Mouse (Mus musculus): Measurements from ENCODE around the gene Bcl6b. TPM values are rescaled to one million over a fixed set of nuclear protein-coding genes. Genes with fewer than 3 reads are reported as not detected.
A peak's percentile ranks its signal among the peaks of the same experiment; 100 is the strongest.

Gene Bcl6b
- total RNA-seq (2021): 10 to 100 TPM; 12.6 to 21.5 TPM
- long read RNA-seq, experiment 1, partial matches to known transcripts: 0 of 8 reads
- long read RNA-seq, experiment 1, other reads (novel, unspliced or antisense): 4 of 8 reads
- long read RNA-seq, experiment 2, partial matches to known transcripts: 1 of 4 reads
- long read RNA-seq, experiment 2, other reads (novel, unspliced or antisense): 1 of 4 reads

DNA sequence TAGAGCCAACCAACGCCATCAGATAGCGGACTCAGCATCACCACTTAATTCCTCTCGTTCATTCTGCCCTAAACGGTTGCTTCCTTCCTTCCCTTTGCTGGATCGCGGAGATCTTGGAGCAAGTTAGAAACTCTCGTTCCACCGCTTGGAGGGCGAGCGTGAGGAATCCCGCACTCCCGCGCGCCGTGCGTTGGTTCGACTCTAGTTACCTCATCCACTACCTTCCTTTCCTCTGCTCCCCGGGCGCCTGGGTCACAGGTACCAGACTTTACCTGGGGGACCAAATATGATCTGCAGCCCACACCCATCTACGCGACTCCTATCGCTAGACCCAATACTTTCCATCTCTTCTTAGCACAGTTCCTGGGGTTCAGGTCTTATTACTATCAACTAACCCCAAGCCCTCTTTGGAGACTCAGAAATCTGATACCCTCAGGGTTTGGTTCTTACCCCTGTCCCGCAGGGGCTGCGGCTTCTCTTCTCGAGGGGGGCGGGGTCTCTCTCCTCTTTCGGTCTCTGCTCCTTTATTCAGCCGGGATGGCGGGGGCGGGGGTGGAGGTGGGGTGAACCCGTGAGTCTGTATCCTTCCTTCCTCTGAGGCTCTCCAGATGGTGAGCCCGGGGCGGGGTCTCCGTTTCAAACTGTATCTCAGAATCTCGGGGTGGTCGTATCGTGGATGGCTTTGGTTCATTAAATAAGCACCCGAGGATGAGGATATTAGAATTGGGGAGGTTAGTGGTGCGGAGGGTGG, at the start of gene Bcl6b:
Bcl6b (minus strand) TSS at position 539 of the 751 bp plus-strand sequence.
- DNase-seq: no peak

DNA sequence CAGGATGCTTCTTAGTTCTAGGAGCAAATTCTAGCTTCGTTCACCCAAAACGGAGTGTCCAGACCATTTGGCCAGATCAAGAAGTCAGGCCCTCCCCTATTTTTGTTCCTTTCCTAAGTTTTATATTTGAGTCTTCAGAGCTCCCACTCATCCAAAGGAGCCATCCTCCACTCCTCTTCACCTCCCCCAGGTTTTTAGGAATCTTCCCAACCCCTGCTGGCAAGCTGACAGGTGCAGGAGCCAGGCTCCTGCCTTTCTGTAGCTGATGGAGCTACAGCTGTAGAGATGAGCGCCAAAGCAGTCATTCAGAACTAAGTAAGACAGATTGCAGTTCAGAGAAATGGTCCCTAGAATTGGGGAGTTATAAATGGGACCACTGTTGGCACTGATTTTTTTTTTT, 49.4 kb upstream of the Bcl6b start:
- DNase-seq: no peak

DNA sequence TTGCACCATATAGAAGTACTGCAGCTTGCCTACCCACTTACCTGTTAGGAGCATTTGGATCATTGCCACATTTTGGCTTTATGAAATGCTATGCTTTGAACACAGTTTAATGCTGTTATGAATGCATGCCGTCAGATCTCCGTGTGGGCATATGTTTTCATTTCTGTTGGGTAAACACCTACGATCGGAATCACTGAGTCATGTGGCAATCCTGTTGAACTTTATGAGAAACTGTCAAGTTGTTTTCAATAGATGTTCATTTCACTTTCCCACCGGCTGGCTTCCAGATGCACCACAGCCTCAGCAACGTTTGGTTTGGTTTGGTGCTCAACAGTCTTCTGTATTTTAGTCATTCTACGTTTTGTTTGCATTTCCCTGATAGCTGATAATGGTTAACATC, 42.0 kb upstream of the Bcl6b start:
- no peak for DNase-seq

DNA sequence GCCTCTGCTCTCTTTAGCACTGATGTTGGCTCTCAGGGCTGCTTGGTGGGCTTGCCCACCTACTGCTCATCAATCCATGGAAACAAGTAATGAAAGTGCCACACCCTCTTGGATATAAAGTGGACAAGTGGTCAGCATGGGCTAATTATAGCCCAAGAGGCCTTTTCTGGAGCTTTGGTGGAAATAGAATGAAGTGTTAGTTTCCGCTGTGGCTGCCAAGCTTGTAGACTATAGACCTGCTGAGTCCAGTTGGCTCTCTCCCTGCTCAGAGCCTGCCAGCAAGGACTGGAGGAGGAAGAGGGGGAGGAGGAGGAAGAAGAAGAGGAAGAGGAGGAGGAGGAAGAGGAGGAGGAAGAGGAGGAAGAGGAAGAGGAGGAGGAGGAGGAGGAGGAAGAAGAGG, 36.8 kb upstream of the Bcl6b start:
- peak; percentile 22 for DNase-seq

DNA sequence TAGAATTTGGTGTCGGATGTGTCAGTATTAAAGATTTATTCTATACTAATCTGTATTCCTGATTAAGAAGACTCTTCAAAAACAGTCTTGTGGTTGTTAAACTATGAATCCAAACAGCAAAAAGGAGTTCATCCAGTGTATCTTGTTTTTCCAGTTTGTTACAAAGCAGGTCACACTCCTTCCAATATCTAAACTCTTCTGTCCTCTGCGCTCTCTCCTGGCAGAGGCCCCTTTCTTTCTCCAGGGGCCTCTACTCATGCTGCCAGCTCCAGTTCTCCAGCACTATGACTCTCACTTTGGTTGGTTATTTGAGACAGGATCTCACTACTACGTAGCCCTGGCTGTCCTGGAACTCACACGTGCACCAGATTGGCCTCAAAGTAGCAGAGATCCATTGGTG, 36.2 kb upstream of the Bcl6b start:
- DNase-seq: no peak

DNA sequence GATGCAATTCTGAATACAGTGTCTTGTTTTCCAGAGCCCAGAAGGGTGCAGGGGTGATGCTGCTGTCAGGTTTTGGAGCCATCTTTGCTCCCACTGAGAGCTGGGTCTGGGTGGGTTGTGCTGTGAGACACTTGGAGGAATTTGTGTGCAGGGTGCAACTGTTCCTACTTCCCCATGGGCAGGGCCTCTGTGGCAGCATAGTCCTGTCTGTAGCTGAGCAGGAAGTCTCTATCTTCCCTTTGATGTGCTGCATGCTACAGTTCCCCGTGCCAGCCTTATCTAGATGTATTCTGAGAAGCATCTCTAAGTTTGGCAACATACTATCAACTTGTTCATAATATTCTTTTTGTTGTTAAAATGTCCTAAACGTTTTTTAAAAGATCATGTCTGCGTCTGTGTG, 35.7 kb upstream of the Bcl6b start:
- no peak for DNase-seq

DNA sequence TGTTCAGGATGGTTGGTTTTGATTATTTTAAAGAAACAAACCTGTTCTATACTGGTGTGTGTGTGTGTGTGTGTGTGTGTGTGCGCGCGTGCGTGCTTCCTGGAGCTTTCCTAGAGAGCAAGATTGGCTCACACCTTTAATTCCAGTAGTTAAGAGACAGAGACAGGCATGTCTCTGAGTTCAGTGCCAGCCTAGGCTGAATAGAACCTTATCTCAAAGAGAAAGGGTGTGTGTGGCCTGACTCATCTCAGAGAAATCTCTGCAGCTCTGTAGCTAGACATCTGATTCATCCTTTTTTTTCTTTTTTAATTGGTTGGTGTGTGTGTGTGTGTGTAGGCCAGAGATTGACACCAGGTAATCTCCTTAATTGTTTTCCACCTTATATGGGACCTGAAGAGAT, 29.4 kb upstream of the Bcl6b start:
- no peak for DNase-seq

DNA sequence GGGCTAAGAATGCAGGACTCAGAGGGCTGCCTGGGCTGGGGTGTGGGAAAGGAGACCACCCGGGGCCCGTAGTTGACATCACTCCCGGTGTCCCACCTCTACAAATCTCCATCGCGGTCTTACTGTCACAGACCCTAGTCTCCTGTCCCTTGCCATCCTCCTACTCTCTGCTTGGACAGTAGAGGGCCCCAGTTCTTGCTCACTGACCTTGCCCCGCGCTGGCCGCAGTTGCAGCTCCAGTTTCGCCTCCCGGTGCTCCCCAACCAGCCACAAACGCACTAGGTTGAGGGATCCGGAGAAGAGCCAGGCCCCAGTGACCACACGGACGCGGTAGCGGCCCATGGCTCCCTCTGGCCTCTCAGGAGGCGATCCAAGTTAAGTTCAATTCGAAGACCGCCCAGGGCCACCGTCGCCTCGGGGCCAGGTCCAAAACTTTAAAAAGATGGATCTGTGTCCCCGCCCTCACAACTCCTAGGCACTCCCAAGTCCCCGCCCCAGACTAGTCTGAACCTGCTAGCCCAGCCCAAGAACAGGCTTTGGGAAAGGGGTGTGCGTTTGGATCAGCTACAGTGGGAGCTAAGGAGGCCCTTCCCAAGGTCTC, 25.4 kb upstream of the Bcl6b start, which contains the start of gene Alox12:
Alox12 (minus strand) TSS at position 423 of the 601 bp plus-strand sequence.
- DNase-seq: peak; percentile 35

DNA sequence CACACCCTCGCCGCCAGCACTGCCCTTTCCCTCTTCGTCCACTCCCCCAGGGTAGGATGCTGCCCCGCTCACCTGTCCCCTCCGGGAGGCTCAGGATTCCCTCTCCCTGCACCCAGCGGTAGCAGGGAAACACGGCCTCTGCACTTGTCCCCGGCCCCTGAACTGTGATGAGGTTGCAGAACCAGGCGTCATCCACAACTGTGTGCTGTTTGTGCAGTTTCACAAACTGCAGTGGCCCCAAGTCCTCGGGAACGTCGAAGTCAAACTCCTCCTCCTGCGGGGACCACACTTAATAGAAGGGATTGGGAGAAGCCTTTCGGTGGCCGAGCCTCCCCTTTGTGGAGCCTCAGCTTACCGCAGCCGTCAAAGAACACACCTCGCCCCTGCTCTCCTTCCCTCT, 24.7 kb upstream of the Bcl6b start:
- DNase-seq: no peak

DNA sequence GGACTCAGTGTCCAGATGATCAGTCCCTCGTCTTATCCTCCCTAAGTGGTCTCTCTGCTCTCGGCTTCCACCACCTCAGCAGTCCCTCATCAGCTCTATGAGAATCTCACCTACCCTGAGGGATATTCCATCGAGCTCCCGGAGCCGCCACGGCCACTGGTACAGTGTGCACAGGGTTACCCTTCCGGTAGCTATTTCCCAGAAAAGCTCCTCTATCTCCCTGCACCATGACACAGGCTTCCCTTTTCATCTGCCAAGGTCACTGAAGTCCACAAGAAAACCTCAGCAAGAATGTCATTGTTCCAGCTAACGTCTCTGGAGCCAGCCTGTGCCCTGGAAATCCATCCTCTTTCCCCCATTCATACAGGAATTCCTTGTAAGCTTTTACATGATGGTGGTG, 22.3 kb upstream of the Bcl6b start:
- DNase-seq: no peak

DNA sequence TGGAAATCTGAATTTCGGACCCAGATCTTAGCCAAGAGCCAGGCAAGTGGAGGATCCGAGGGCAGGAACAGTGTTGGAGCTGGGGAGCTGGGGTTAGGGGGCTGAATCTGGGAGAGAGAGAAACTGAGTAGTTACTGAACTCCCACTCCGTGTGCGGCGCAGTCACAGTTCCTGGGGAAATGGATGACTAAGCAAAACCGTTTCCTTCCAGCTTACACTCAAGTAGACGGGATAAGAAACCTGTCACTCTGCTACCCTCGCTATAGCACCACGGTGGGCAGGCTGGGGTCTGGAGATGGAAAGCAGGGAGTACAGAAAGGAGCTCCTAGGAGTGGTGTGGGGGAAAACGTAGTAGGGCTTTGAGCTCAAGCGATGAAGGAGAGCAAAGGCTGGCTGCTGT, 20.6 kb upstream of the Bcl6b start:
- DNase-seq: no peak

DNA sequence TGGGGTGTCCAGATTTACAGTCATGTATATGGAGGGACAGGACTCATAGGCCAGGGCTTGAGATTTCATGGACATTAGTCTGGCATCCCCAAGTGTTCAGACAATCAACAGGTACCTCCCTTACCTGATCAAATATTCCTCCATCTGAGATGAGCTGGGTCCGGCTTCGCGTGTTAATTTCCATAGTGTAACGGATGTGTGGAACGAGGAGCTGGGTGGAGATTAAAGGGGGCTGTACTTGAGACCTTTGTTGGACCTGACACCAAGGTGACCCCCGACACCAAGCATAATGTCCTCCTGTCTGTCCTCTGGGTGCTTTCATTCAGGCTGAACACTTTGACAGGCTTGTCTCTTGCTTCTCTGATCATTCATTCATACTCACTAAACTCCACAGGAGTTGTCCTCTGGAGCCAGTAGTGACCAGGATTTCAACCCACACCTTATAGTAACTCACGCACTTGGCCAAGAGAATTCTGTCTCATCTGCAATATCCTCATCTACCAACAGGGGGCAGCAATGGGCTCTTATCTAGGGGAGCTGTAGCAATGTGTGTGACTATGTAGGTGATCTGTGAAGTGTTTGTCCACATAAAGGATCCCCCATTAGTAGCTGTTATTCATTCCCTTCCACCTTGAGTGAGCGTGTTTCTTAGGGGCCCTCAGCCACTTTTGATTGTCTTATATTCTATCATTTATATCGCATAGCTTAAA, 17.7 kb upstream of the Bcl6b start:
- DNase-seq: peak; percentile 72

DNA sequence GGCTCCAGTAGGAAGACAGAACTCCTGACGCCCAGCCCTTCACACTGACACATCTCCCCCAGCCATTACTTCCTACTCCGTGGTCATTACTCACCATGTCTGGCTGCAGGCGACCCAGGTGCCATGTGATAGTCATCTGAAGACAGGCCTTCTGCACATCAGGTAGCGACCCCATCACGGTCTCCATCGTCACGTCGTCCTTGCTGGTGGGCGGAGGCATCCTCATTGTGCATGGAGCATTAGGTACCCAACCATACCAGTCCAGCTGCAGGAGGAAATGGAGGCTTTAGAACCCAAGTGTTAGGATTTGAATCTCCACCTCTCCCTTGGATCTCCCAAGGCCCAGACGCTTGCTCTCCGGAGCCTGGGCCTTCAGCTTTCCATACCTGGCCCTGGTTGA, 13.0 kb upstream of the Bcl6b start:
- no peak for DNase-seq

DNA sequence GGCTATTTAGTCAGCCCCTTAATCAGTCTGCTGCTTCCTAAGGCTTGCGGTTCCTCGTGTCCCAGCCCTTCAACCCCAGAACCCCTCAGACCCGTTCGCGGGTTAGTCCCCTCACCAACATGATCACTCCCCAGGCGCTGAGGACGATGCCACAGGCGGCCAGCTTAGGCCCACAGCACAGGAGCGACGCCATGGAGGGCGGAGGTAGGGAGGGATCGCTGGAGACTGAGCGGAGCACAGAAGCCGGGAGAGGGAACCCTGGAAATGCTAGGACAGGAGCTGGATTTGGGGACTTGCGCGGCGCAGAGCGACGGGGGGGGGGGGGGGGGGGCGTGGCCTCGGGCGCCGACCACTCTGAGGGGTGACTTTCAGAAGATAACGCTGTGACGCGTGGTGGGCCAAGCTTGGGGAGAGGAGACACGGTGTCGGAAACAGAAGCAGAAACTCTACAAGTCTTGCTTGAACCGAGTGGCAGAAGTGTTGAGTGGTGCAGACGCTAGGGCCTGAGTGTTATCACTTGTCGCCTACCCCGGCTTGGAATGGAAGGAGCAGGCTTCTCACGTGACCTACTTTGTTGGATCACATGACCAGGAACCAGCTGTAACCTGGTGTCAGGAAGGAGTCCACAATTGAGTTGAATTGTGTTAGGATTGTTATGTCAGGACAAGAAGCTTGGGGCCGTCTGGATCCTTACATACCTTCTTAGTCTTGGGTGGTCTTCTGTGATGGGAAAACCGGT, 10.1 kb upstream of the Bcl6b start, which contains the start of the genes Gm21988 and Rnasek:
Gm21988 (minus strand) TSS at position 290 of the 739 bp plus-strand sequence.
Rnasek (minus strand) TSS at position 302 of the 739 bp plus-strand sequence.
- DNase-seq: peak; percentile 66

DNA sequence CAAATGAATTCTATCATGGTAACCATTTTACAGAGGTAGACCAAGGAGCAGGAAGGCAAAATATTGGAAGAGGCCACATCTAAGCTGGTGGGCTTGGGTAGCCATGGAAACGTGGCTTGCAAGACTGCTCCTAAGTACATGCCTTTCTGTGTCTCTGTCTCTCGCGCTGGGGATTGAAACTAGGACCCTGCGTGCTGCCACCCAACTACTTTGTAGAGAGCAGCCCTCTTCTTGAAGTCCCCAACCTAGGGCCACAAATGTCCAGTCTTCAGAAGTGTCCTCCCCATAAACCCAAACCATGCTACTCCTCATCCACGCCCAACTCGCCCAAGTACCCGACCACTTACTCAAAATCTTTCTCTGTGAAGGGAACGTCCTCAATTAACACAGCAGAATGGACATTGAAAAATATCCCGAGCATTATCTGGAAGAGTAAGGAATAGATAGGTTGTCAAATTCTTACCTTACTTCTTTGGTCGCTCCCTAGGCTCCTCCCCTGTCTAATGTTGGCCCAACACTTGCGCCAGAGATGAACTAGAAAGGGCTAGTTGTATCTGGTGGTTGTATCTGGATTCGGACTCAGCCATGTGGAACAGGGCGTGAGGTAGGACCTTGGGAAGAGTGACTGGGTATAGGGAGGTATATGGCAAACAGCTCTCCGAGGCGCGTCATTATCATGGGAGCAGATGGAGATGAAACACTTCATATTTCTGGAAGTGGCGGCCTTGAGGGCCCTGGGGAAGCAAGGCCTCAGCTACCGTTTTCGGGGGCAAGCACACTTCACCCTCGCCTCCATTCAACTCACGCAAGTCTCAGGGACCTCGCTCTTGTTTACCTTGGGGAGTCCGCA, 9.2 kb upstream of the Bcl6b start:
- DNase-seq: no peak

DNA sequence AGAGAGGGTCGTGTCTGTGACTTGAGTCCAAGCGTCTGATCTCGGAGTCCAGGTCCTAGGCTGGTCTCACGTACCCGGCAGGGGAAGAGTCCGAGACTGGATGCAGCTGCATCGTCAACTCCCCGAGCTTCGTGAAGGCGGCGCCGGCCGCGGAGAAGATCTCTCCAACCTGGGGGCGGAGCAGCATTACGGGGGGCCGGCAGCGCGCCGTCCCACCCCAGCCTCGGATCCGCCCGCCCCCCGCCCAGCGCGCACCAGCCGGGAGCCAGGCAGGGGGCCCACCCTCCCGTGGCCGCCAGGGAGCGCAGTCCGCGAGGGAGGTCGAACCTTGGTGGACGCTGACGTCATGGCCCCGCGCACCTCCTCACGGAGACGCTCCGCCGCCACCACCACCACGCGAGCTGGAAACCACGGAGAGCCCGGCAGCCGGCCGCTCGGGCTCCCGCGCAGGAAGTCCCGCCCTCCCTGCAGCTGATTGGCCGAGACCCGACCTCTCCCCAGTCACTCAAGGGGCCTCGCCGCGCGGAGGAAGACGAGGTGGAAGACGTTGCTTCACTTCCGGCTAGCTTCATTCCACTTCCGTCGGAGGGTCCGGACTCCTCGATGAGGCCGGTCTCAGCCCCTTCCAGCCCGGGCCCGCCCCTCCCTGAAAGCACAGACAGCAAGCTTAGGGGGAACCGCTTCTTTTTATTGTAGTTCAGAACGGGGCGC, 8.0 kb upstream of the Bcl6b start, which contains the start of gene 0610010K14Rik:
0610010K14Rik (minus strand) TSS at position 458 of the 711 bp plus-strand sequence.
- DNase-seq: peak; percentile 98

DNA sequence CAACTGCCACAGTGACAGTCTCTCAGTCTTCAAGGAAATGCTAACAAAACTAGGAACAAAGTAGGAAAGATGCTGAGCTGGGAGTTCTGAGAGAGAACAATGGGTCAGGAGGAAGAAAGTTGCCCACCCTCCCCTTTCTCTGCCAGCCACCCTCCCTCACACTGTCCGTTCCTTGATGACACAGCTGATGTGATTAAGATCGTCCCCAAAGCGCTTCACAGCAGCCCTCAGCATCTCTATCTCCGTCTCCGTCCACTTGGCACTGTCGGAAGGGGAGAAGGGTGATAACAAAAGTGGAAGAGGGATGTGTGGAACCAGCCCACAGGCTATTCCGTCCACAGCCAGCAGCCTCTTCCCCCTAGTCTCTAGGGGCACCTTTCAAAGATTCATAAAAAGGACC, 7.1 kb upstream of the Bcl6b start:
- no peak for DNase-seq

DNA sequence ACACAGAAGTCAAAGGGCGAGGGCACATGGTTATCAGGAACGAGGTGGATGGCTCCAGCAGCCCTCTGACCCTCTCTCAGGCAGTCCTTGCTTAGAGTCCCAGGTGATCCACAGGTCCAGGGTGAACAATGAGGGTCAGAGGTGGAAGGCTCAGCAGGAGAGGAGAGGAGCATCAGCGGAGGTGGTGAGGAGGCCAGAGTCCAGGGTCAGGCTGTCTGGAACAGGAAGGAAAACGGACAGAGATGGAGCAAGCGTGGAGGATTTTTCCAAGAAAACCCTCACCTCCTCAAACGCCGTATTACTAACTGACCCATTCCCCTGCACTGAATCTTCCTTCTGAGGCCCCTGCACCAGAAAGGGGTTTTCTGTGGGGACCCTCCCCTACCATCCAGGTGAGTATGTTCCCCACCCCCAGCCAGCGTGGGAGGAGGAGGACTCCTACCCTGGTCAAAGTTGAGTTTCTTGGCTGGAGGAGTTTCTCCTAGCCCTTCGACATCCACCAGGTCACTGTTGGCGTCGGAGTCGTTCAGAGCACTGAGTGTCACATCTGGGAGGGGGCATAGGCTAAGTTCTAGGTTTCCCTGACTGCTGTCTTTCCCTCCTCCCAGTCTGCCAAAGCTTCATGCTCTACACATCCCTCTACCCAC, 5.8 kb upstream of the Bcl6b start:
- no peak for DNase-seq

DNA sequence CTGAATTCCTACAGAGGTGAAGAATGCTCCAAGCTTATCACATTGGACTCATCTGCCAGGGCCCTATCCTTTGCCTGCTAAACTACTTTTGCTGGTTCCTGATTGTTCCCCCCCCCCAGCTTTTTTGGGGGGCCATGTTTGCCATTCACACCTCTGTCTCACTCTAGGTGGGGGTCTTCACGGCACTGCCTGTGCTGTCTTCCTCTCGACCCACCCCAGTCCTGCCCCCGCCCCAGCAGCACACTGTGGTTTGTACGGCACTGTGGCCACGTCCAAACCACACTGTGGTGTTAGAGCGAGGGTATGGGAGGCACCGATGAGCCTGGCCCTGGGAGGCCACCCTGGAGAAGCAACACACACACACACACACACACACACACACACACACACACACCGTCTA, 4.9 kb upstream of the Bcl6b start:
- DNase-seq: no peak

DNA sequence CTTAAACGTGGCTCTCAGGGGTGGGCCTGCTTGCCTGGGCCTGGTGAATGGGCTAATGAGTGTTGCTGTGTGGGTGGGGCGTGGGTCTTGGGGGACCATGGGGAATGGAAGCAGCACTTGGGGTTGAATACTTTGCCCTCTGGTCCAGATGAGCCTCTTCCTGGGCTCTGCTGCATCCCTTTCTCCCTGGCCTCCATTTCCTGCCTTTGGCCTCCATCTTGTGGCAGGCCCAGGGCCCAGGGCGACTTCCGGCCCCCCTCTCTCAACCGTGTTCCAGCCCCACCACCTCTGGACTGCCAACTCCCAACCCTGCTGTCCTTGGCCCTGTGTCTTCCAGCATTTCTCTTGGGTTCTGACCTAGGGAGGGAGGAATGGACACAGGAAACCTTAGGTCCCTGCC, 4.4 kb upstream of the Bcl6b start:
- no peak for DNase-seq

Data from gastrocnemius, postnatal 10 days (tissue).